Mouse (Mus musculus) mouse embryonic stem cell (cell line): ENCODE measurements around the gene Guk1.

Source experiments
- in situ Hi-C, 2 experiments: fragments of 300-500 bp; cut with MboI; formaldehyde crosslinking; loops; 1 replicate in 1 of 2; 3 replicates in 1 of 2; pipeline ENCODE4 v1.14.3; 2019 to 2020; ENCODE audit warnings: low sequenced_read_pairs in 2 of 2, low pct_unique_long_range_greater_than_20kb in 1 of 2, mixed read lengths in 1 of 2; ENCODE audit not compliant: unreplicated experiment in 1 of 2

The Guk1 gene

DNA sequence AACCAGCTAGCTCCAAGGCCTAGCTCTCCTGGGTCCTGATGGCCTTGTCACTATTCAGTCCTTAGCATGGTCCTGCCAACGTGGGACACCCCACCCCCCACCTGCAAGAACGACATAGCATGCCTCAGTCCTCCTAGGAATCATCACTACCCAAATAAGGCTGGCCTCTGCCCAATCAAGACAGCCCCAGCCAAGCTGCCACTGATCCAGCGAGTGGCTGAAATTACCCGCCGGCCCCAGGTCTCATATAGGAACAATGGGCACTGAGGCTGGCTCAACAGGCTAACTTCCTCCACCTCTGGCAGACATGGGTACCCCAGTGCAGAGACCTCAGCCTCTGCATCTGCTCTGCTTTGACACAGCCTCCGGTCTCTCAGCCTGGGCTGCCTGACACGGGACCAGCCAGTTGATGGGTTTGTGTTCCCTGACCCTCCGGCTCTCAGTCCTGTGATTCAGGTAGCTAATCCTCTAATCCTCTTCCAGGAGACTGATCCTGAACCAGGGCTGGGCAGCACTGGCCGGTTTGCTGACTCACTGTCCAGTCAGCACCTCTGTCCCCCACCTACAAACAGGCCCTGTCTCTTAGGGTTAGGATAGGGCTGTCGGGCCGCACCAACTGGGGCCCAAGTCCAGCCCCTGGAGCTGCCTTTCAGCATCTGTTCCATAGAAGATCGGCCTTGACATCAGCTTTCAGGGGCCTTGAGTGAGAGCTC lies 54.9 kb downstream of the Guk1 start:
- in situ Hi-C loops = no loop called here

DNA sequence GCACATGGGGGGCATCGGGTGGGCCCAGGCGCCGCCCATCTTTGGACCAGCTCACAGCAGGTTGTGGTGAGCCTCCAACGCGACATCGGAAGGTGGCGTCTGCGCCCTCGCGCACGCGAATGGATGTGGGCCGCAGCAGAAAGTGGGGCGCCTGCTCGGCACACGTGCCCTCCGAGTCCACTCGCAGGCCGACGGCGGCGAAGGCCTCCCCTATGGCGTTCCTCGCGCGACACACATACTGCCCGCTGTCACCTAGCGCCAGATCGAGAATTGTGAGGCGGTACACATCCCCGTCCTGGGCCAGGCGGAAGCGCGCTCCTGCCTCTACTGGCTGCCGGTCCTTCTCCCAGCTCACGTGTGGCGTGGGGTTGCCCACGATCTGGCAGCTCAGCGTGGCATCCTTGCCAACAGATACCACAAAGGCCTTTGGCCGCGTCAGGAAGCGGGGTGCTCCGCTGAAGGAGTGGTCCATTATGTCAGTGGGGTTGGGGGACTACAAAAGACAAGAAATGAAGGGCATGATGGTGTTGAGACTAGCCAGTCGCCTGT lies 56.0 kb downstream of the Guk1 start, which contains the start of gene Obscn:
TSS of gene Obscn (minus strand) at position 499 of the 549 bp plus-strand sequence.
- in situ Hi-C loops = no loop called here

DNA sequence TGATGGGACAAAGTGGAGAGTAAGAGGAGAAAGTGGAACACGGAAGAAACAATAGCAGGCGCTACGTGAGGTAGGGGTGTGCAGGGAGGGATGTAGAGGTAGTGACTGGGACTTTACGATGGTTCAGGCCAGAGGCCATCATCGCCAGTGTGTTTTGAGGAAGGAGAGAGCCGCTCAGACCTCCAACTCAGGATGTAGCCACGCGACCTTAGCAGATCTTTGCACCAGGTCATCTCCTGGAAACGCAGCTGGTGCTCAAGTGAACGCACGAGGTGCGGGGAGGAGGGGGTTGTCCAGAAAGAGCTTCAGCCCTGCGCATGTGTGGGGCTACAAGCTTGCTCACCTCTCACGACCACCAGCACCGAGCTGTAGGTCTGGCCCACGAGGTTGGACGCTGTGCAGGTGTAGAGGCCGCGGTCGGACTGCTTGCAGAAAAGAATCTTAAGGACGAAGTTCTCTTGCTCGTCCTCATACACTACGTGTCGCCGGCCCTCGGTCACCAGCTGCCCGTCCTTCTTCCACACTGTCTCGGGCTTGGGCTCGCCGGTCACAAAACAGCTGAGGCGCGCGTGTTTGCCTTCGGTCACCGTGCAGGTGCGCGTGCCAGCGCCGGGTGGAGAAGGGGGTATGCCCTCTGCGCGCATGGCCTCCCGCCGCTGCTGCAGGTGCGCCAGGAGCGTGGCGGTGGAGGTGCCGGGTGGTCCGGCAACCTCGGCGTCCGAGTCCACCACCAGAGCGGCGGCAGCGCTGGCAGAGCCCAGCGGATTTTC lies 56.8 kb downstream of the Guk1 start:
- in situ Hi-C loops = no loop called here

DNA sequence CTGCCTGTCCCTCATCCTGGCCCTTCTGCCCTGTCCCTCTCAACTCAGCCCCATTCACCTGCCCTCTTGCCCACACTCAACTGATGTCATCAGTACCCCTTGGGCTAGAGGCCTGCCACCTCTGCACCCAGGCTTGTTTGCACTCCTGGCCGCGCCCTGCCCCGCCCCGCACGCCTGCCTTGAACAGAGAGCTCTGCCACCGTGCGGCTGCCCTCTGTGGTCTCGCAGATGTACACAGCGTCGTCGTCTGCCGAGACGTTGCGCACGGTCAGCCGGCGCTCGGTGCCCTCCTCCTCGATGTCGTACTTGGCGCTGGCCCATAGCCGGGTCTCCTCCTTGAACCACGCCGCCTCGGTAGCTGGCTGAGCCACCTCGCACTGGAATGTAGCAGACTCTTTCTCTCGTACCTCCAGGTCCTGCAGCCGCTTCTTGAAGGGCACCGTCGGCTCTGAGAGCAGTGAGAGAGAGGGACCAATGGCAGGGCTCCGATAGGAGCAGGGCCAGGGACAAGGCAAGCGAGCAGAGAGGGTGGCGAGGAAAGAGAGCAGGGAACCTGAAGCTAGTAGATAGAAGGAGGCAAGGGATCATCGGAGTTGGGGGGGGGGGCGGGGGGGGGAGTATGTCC lies 57.5 kb downstream of the Guk1 start:
- in situ Hi-C loops = no loop called here
